Mouse (Mus musculus): ENCODE data around the gene Rbl2. TPM values are rescaled to one million over a fixed set of nuclear protein-coding genes. Genes with fewer than 3 reads are reported as not detected.

Rbl2 gene
- 26.0 TPM for polyA plus RNA-seq (2014; fragmentation: Illumina TruSeq; extraction: RNeasy Lipid Tissue Mini Kit (QIAGEN cat#74804); ENCODE audit: low read depth, low replicate concordance)

DNA sequence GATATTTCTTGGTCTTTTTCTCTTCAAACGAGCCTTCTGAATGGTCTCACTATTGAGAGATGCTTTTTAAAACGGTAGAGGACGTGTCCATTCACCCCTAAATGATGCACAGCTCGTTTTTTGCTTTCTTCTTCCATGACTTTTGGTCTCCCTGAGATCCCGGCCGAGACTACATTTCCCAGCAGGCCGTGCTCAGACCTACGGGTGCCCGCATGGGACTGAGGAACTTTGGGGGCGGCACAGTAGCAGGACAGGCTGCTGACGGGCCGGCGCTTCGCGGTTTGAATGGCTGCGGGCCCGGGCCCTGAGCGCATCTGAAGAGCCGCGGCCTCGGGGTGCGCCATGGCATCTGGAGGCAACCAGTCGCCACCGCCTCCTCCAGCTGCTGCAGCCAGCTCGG is at the start of gene Rbl2:
Gene Rbl2, plus strand, starts transcription at position 224 of the 400 bp plus-strand sequence.

Other genes with a start within 250 kb of the Rbl2 start
- gene Chd9, start 241.7 kb upstream of the Rbl2 start, polyA plus RNA-seq (2014; fragmentation: Illumina TruSeq; extraction: RNeasy Lipid Tissue Mini Kit (QIAGEN cat#74804); ENCODE audit: low read depth, low replicate concordance): 133 TPM
- gene Aktip, start 129.9 kb downstream of the Rbl2 start, polyA plus RNA-seq (2014; fragmentation: Illumina TruSeq; extraction: RNeasy Lipid Tissue Mini Kit (QIAGEN cat#74804); ENCODE audit: low read depth, low replicate concordance): 16.2 TPM
- gene Rpgrip1l, start 243.2 kb downstream of the Rbl2 start, polyA plus RNA-seq (2014; fragmentation: Illumina TruSeq; extraction: RNeasy Lipid Tissue Mini Kit (QIAGEN cat#74804); ENCODE audit: low read depth, low replicate concordance): 1.7 TPM
- 15.3 TPM for gene Fto, start 243.5 kb downstream of the Rbl2 start, polyA plus RNA-seq (2014; fragmentation: Illumina TruSeq; extraction: RNeasy Lipid Tissue Mini Kit (QIAGEN cat#74804); ENCODE audit: low read depth, low replicate concordance)